Mouse (Mus musculus): Measurements from ENCODE around the gene Gm11032. TPM values are rescaled to one million over a fixed set of nuclear protein-coding genes. Genes with fewer than 3 reads are reported as not detected.

The Gm11032 gene
- polyA plus RNA-seq, 1 experiment from 2014 or later = not detected

DNA sequence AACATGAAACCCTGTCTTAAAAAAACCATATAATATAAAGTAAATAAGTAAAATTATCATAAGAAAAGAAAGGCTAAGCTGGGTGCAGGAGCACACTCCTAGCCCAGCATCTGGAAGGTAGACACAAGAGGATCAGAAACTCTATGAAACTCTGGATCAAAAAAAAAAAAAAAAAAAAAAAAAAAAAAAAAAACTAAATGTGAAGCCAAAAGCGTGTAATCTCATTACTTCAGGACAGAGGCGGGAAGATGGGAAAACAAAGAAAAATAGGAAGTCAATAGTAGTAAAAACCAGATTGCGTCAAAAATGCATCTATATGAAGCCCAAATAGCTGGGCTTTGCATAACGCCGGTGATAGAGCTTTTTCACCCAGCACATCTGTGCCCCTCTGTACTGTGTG is 18.0 kb upstream of the Gm11032 start:
- Histone ChIP-seq H3K36me3 (no peaks in the 10 kb centered on the region), H3K27ac (replicated peaks) (no peak overlapping the region), H3K9me3 (replicated peaks) (no peaks in the 10 kb centered on the region), H3K27me3 (replicated peaks) (no peaks in the 10 kb centered on the region), H3K9ac (replicated peaks) (no peak overlapping the region), H3K4me3 (replicated peaks) (no peak overlapping the region), H3K4me1 (peaks cover 22% of the 10 kb centered on the region), H3K4me2 (no peak overlapping the region)
- ATAC-seq (ENCODE audit: low FRiP score) = no peak
- 88% methylated on average over 5 of the region's 5 CpGs for WGBS

- Histone ChIP-seq H3K4me3 (replicated peaks) (no peak overlapping the region), H3K27me3 (replicated peaks) (no peaks in the 10 kb centered on the region), H3K9ac (replicated peaks) (no peak overlapping the region), H3K27ac (replicated peaks) (no peak overlapping the region), H3K4me2 (peak overlapping the region; percentile 2; the same call in 1 of the 2 replicates), H3K4me1 (peaks cover 22% of the 10 kb centered on the region), H3K36me3 (no peaks in the 10 kb centered on the region), H3K9me3 (replicated peaks) (no peaks in the 10 kb centered on the region)
- peak; percentile 50; the same call in 1 of the 2 replicates for ATAC-seq (ENCODE audit: low FRiP score)
- WGBS = 20% methylated on average over 12 of the region's 12 CpGs
These were observed 17.0 kb upstream of the Gm11032 start for GRCm38 (mm10) chr11:4602691-4603441.

DNA sequence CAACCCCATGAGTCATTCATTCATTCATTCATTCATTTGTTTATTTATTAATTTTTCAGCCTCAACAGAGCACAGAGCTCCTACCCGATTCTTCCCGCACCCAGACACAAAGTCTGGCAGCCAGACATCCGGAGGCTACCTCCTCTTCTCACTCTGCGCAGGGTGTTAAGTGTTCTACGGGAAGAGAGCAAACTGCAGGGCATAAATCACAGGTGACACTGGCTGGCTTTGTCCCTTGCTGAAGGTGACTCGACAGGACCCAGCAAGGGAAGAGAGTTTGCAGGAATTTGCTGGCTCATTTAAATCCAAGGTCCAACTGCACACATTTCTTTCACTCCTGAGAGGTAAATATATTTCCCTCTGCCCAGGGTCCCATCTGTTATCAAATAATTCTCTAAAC is 15.4 kb upstream of the Gm11032 start:
- Histone ChIP-seq H3K9ac (replicated peaks) (no peak overlapping the region), H3K27ac (replicated peaks) (no peak overlapping the region), H3K4me3 (replicated peaks) (no peak overlapping the region), H3K9me3 (replicated peaks) (no peaks in the 10 kb centered on the region), H3K4me1 (peaks cover 22% of the 10 kb centered on the region), H3K27me3 (replicated peaks) (no peaks in the 10 kb centered on the region), H3K36me3 (no peaks in the 10 kb centered on the region), H3K4me2 (no peak overlapping the region)
- WGBS = 5% methylated on average over 6 of the region's 6 CpGs
- ATAC-seq (ENCODE audit: low FRiP score) = peak; percentile 59; the same call in 1 of the 2 replicates

- H3K27me3 ChIP-seq (replicated peaks) = no peaks in the 10 kb centered on the region
- no peaks in the 10 kb centered on the region for H3K9me3 ChIP-seq (replicated peaks)
- WGBS = 53% methylated on average over 7 of the region's 7 CpGs
- H3K9ac ChIP-seq (replicated peaks) = no peak overlapping the region
- no peaks in the 10 kb centered on the region for H3K36me3 ChIP-seq
- H3K4me2 ChIP-seq = no peak overlapping the region
- H3K4me1 ChIP-seq = peaks cover 22% of the 10 kb centered on the region
- no peak for ATAC-seq (ENCODE audit: low FRiP score)
- no peak overlapping the region for H3K27ac ChIP-seq (replicated peaks)
- H3K4me3 ChIP-seq (replicated peaks) = no peak overlapping the region
These were observed 14.5 kb upstream of the Gm11032 start for GRCm38 (mm10) chr11:4605414-4605813.

- Histone ChIP-seq H3K4me2 (no peak overlapping the region), H3K27ac (replicated peaks) (no peak overlapping the region), H3K27me3 (replicated peaks) (no peaks in the 10 kb centered on the region), H3K9ac (replicated peaks) (no peak overlapping the region), H3K9me3 (replicated peaks) (no peaks in the 10 kb centered on the region), H3K4me1 (peaks cover 22% of the 10 kb centered on the region), H3K4me3 (replicated peaks) (no peak overlapping the region), H3K36me3 (no peaks in the 10 kb centered on the region)
- 88% methylated on average over 1 of the region's 1 CpGs for WGBS
- no peak for ATAC-seq (ENCODE audit: low FRiP score)
These were observed 13.3 kb upstream of the Gm11032 start for GRCm38 (mm10) chr11:4606541-4606940.

- Histone ChIP-seq H3K4me1 (no peaks in the 10 kb centered on the region), H3K4me2 (no peak overlapping the region), H3K9ac (replicated peaks) (no peak overlapping the region), H3K36me3 (no peaks in the 10 kb centered on the region), H3K27me3 (replicated peaks) (no peaks in the 10 kb centered on the region), H3K4me3 (replicated peaks) (no peak overlapping the region), H3K27ac (replicated peaks) (no peak overlapping the region), H3K9me3 (replicated peaks) (no peaks in the 10 kb centered on the region)
- ATAC-seq (ENCODE audit: low FRiP score) = no peak
- WGBS = 73% methylated on average over 2 of the region's 2 CpGs
These were observed 8.0 kb upstream of the Gm11032 start for GRCm38 (mm10) chr11:4611904-4612303.

GRCm38 (mm10) chr11:4620501-4621108 is 738 bp downstream of the Gm11032 start:
- ATAC-seq (ENCODE audit: low FRiP score) = no peak
- 68% methylated on average over 13 of the region's 13 CpGs for WGBS
- Histone ChIP-seq H3K9ac (replicated peaks) (no peak overlapping the region), H3K27me3 (replicated peaks) (no peaks in the 10 kb centered on the region), H3K27ac (replicated peaks) (no peak overlapping the region), H3K4me1 (peaks cover 3% of the 10 kb centered on the region; the same call in 1 of the 2 replicates), H3K4me3 (replicated peaks) (no peak overlapping the region), H3K36me3 (no peaks in the 10 kb centered on the region), H3K4me2 (no peak overlapping the region), H3K9me3 (replicated peaks) (no peaks in the 10 kb centered on the region)

DNA sequence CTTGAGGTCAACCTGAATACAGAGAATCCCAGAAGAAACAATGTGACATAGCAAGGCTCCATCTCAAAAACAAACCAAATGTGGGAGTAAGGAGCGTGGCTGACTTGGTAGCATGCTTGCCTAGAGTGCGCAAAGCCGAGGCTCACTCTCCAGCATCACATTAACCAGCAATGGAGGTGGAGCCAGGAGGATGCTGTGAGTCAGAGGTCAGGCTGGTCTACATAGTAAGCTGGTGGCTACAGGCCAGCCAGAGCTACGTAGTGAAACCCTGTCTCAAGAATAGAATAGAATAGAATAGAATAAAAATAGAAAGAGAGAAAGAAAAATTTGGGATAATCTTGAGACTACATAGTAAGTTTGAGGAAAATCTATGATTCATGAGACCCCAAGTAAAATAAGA is 2.0 kb downstream of the Gm11032 start:
- ATAC-seq (ENCODE audit: low FRiP score) = no peak
- Histone ChIP-seq H3K9ac (replicated peaks) (no peak overlapping the region), H3K36me3 (no peaks in the 10 kb centered on the region), H3K27me3 (replicated peaks) (no peaks in the 10 kb centered on the region), H3K4me3 (replicated peaks) (no peak overlapping the region), H3K9me3 (replicated peaks) (no peaks in the 10 kb centered on the region), H3K4me1 (peaks cover 3% of the 10 kb centered on the region; the same call in 1 of the 2 replicates), H3K27ac (replicated peaks) (no peak overlapping the region), H3K4me2 (no peak overlapping the region)
- WGBS = 74% methylated on average over 4 of the region's 4 CpGs

GRCm38 (mm10) chr11:4622442-4622986 is 2.6 kb downstream of the Gm11032 start:
- 56% methylated on average over 7 of the region's 7 CpGs for WGBS
- no peak overlapping the region for H3K4me3 ChIP-seq (replicated peaks)
- ATAC-seq (ENCODE audit: low FRiP score) = no peak

DNA sequence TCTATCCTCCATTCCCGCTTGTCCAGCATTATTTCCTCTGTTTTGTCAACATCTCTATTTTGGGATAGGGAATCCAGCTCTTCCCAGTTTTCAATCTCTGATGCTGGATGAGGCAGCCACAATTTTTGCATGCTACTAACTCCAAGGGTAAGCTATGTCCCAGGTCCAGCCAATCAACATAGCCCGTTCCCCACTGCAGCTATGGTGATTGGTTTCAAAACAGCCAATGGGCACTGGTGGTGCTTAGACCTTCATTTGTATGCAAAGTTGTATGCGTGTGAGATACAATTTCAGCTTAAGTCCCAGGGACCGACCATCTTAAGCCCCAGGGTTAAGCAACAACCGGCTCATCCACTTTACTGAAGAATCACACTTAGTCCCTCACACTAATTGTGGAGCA is 3.1 kb downstream of the Gm11032 start:
- H3K9ac ChIP-seq (replicated peaks) = no peak overlapping the region
- no peak for ATAC-seq (ENCODE audit: low FRiP score)
- no peak overlapping the region for H3K27ac ChIP-seq (replicated peaks)
- no peak overlapping the region for H3K4me2 ChIP-seq
- no peaks in the 10 kb centered on the region for H3K9me3 ChIP-seq (replicated peaks)
- no peak overlapping the region for H3K4me3 ChIP-seq (replicated peaks)
- peaks cover 3% of the 10 kb centered on the region; the same call in 1 of the 2 replicates for H3K4me1 ChIP-seq
- 61% methylated on average over 5 of the region's 5 CpGs for WGBS
- no peaks in the 10 kb centered on the region for H3K27me3 ChIP-seq (replicated peaks)
- H3K36me3 ChIP-seq = no peaks in the 10 kb centered on the region

More at GRCm38 (mm10) chr11:4622442-4622986, 2.6 kb downstream of the Gm11032 start:
- Histone ChIP-seq H3K27me3 (replicated peaks) (no peaks in the 10 kb centered on the region), H3K36me3 (no peaks in the 10 kb centered on the region), H3K4me2 (no peak overlapping the region), H3K9ac (replicated peaks) (no peak overlapping the region), H3K9me3 (replicated peaks) (no peaks in the 10 kb centered on the region), H3K27ac (replicated peaks) (no peak overlapping the region), H3K4me1 (peaks cover 3% of the 10 kb centered on the region; the same call in 1 of the 2 replicates)

GRCm38 (mm10) chr11:4625931-4626330 is 6.1 kb downstream of the Gm11032 start:
- Histone ChIP-seq H3K4me1 (peaks cover 3% of the 10 kb centered on the region; the same call in 1 of the 2 replicates), H3K27ac (replicated peaks) (no peak overlapping the region), H3K9me3 (replicated peaks) (no peaks in the 10 kb centered on the region), H3K27me3 (replicated peaks) (no peaks in the 10 kb centered on the region), H3K4me3 (replicated peaks) (no peak overlapping the region), H3K9ac (replicated peaks) (no peak overlapping the region), H3K36me3 (no peaks in the 10 kb centered on the region), H3K4me2 (no peak overlapping the region)
- ATAC-seq (ENCODE audit: low FRiP score) = no peak
- WGBS = 70% methylated on average over 7 of the region's 7 CpGs

DNA sequence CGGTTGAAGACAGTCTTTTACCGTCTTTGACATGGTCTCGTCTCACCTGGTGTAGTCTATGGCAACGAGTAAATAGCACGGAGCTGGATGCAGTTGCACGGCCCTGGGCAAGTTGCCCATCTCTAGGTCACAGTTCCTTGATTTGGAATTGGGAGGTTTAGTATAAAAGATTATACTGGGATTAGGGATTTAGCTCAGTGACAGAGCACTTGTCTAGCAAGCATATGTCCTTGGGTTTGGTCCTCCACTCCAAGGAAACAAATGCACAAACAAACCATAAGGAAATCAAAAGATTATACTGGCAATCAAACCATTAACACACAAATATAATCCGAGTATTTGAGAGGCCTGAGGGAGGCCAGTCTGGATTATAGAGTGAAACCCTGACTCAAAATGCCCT is 7.8 kb downstream of the Gm11032 start:
- WGBS = 60% methylated on average over 7 of the region's 7 CpGs
- Histone ChIP-seq H3K27me3 (replicated peaks) (no peaks in the 10 kb centered on the region), H3K36me3 (no peaks in the 10 kb centered on the region), H3K4me2 (no peak overlapping the region), H3K9me3 (replicated peaks) (no peaks in the 10 kb centered on the region), H3K4me3 (replicated peaks) (no peak overlapping the region), H3K27ac (replicated peaks) (no peak overlapping the region), H3K9ac (replicated peaks) (no peak overlapping the region), H3K4me1 (peaks cover 3% of the 10 kb centered on the region; the same call in 1 of the 2 replicates)
- no peak for ATAC-seq (ENCODE audit: low FRiP score)
